Mouse (Mus musculus) B cell, adult 2 months (primary cell): ENCODE data around the gene Ccl17.

ENCODE experiments used
- DNase-seq, 2 experiments: peaks; one replicate each; pipeline ENCODE4 v3.0.0; 2022

Gene Ccl17

GRCm38 (mm10) chr8:94810153-94810552, at the start of gene Ccl17:
Gene Ccl17 (plus strand): TSS chr8:94810453.
- DNase-seq: no peak

GRCm38 (mm10) chr8:94767035-94767434, 43.2 kb upstream of the Ccl17 start:
- DNase-seq: no peak

DNA sequence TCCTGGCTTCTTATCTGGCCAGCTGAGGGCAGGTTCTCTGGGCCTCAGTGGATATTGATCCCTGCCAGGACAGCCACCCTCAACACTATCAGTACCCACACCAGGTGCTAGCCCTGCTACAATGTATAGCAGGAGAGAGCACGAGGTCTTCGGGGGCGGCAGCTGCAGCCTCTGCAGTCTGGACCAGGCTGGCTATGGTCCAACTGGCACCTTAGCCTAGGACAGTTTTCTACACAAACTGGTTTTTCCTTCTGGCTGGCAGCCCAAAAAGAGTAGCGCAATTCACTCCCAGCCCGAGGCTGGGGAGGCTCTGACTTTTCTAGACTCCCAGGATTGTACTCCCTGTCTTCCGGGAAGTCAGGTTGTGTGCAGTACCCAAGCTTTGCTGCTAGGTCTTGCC, 39.3 kb upstream of the Ccl17 start:
- no peak for DNase-seq

GRCm38 (mm10) chr8:94771941-94772670, 38.1 kb upstream of the Ccl17 start, which contains the start of gene Cx3cl1:
Gene Cx3cl1 (plus strand): TSS chr8:94772009.
- DNase-seq: no peak

GRCm38 (mm10) chr8:94773048-94773447, 37.2 kb upstream of the Ccl17 start:
- DNase-seq: no peak

GRCm38 (mm10) chr8:94773700-94774171, 36.5 kb upstream of the Ccl17 start:
- no peak for DNase-seq

DNA sequence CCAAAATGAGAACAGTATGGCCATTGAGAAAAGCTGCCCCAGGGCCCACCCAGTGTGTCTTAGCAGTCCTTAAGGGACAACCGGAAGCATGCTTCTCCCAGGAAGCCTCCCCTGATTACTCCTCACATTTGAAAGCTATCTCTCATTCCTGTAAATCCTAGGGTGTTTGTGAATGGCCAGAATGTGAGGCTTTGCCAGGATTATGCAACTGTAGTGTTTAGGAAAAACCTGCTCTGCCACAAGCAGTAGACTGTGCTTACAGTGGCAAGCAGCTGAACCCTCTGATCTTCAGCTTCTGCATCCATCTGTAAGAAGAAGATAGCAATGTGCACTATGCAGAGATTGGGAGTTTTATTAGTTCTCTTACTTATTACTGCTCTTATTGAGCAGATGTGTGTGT, 35.7 kb upstream of the Ccl17 start:
- no peak for DNase-seq

- DNase-seq: no peak
These were observed 33.9 kb upstream of the Ccl17 start for GRCm38 (mm10) chr8:94776346-94776745.

DNA sequence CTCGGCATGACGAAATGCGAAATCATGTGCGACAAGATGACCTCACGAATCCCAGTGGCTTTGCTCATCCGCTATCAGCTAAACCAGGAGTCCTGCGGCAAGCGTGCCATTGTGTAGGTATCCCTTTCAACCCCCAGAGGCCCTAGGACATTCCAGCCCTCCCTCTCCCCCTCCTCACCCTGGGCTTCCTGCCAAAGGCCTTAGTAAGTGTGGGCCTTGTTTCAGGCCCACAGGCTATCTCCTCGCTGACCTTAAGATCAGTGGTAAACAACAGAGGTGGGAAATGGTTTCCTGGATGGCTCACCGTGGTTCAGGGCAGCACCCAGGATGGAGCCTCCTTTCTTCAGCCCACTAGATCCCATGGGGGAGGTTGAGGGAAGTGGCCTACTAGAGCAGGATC, 32.2 kb upstream of the Ccl17 start:
- no peak for DNase-seq

DNA sequence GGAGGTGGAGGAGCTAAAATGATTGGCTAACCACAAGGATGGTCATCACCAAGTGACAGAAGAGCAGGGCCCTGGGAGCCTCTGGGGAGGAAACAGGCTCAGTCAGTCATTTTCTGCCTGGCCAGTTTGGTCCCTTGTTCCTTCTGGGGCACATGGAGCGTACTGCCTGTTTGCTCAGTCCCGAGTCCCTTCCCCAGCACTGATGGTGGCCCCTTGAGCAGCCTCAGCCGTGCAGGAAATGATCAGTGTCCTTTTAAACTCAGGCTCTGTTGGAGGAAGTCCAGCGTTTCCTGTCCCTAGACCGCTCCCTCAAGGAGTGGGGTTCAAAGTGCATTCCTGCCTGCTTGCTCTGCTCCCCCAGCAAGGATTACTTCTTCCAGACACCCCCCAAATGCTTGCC, 31.8 kb upstream of the Ccl17 start:
- DNase-seq: peak in 1 of 2 experiments; percentile 13

DNA sequence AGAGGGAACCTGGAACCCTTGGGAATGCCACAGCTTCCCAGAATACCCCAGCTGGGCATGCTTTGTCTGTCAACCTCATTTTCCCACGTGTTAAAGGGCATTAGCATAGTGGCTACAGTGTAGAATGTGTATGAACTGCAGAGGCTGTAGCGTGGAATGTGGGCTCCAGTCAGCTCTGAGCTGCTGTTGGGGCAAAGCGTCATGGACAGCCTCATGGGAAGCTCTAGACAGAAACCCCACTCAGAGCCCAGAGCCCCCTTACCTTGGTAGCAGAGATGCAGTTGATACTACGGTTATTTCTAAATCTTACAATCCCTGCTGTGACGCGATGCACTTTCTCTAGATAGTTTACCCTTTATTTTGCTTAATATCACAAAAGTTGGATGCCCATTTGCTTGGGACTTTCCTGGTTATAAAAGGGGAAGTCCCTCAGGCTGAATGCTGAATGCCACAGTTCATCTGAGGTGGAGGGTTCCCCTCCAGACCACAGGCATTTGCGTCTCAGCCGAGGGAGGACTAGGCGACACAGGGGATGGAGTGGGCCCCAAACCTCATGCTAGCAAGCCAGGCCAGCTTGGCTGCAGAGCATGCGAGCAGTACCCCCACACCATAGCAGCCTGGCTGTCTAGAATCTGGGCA, 31.2 kb upstream of the Ccl17 start:
- DNase-seq: peak; percentile 32 to 37

DNA sequence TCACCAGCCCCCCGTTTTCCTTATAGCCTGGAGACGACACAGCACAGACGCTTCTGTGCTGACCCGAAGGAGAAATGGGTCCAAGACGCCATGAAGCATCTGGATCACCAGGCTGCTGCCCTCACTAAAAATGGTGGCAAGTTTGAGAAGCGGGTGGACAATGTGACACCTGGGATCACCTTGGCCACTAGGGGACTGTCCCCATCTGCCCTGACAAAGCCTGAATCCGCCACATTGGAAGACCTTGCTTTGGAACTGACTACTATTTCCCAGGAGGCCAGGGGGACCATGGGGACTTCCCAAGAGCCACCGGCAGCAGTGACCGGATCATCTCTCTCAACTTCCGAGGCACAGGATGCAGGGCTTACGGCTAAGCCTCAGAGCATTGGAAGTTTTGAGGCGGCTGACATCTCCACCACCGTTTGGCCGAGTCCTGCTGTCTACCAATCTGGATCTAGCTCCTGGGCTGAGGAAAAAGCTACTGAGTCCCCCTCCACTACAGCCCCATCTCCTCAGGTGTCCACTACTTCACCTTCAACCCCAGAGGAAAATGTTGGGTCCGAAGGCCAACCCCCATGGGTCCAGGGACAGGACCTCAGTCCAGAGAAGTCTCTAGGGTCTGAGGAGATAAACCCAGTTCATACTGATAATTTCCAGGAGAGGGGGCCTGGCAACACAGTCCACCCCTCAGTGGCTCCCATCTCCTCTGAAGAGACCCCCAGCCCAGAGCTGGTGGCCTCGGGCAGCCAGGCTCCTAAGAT, 30.5 kb upstream of the Ccl17 start:
- no peak for DNase-seq

- DNase-seq: no peak
These were observed 29.6 kb upstream of the Ccl17 start for GRCm38 (mm10) chr8:94780491-94781154.

DNA sequence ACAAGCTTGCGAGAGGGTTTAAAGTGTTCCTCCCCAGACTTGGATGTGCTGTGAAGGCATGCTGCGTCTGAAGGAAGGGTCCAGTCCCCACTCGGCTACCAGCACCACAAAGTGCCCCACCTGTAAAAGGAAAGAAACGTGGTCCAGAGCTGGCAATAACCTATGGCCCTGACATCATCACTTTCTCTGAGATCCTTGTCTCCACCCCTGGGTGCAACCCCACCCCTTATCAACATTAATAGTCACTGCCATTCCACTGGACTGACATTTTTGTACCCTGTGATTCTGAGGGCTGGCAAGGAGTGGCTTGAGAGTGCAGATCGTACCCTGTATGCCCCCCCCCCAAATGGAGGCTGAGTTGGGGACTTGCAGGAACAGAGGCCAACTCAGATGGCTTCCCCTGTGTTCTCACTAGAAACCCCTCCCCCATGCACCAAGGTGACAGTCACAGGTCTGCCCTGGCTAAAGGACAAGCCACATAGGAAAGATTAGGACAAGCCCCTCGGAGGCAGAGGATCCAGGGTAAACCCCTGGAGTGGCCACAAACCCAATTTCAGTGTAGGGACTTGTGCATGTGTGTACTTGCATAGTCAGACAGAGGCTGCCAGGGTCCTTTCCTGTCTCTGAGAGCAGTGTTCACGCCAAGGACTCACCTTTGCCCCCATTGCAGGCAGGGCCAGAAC, 29.0 kb upstream of the Ccl17 start:
- DNase-seq: no peak

DNA sequence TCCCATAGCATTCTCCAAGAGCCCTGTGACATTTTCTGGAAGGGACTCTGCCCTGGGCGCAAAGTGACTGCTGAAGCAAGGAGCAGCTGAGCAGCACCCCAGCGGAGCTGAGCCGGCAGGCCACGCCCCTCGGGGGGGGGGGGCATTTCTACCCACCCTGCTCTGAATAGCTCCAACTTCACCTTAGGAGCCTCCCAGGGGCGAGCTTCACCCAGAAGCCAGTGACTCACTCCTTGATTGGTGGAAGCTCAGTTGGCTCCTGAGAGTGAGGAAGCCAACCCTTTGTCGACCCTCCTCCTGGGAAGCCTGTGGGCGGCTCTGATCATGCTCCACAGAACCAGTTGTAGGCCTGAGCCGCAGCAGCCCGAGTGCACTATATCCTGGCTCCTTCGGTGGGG, 28.4 kb upstream of the Ccl17 start:
- no peak for DNase-seq

DNA sequence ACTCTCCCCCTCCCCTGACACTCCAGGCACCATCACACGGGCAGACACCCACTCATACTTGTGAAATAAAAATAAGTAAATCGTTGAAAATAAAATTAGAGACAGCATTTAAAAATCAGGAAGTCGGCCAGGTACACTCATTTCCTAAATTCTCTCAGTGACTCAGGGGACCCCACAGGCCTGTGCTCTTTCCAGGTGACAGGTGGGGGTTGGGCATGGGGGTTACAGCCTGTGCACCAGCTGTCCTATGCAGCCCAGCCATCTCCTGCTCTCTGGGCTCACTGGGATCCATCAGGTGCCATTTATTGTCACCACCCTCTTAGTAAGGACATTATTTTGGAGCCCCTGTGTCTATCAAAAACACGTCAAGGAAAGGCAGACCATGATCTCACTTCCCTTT, 26.4 kb upstream of the Ccl17 start:
- DNase-seq: peak in 1 of 2 experiments; percentile 30

GRCm38 (mm10) chr8:94785247-94785985, 24.8 kb upstream of the Ccl17 start:
- peak; percentile 53 to 57 for DNase-seq

DNA sequence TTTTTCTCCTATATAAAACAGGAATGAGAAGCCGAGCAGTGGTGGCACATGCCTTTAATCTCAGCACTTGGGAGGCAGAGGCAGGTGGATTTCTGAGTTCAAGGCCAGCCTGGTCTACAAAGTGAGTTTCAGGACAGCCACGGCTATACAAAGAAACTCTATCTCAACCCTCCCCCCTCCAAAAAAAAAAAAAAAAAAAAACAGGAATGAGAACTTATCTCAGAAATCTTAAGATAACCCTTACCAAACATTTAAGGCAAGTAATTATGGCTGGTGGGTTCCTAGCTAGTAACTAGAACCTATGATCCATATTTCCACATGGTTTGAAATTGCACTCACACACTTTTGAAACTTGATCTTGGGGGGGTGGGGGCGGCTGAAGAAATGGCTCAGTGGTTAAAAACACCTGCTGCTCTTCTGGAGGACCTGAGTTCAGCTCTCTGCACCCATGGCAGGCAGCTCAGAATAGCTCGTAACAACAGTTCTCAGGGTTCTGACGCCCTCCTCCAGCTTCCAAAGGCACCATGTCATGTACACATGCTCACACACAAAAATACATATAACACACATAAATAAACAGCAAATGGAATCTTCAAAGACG, 24.2 kb upstream of the Ccl17 start:
- DNase-seq: no peak

DNA sequence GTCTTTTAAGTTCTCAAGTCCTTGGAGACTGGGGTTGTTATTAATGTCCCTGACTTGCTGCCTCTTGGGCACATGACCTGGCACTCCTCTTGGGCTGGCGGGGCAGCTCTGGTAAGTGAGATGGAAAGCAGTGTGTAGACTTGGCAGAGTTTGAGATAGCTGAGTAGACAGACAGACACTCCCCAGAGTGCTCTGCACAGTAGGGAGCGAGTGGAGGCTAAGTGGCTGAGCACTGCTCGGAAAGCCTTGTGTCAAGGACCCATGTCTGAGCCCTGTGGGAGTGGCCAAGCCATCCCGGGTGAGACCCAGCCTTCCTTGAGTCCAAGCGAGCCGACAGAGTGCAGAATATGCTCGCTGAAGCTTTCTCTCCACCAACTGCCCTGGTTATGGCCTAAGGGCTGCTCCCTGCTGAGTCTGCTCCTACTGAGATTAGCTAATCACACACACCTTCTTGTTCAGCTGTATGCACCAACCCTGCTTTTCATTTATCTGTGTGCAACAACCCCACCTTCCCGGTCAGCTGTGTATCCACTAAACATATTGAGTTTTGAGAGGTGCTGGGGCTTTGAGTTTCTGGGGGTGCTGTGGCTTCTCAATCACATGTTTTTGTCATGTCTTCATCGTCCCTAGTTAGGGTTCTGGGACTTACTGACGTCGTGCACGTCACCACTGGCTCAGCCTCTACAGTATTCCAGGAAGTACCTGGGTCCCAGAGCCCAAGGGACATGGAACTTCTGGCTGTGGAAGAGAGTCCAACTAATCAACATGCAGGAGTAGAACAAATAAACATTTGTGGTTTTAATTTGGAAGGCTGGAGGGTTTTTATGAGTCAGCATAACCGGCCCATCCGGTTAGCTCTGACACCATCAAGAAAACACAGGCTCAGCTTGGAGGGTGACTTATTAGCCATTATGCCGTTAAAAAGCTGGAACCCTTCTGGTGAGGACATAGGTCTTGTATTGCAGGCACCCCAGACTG, 22.4 kb upstream of the Ccl17 start:
- no peak for DNase-seq
